Mouse (Mus musculus) lung, adult 2 months (tissue): ENCODE results near the gene Rrp1b. TPM values are rescaled to one million over a fixed set of nuclear protein-coding genes. Genes with fewer than 3 reads are reported as not detected.
A peak's percentile ranks its signal among the peaks of the same experiment; 100 is the strongest.
"Not testable (repeated sequence)": the region's sequence is repeated elsewhere in the genome, so short reads cannot be mapped to it uniquely, and the experiment has no call there.

ENCODE experiments used
- DNase-seq: peaks from one replicate; pipeline ENCODE4 v3.0.0; 2022
- H3K4me1 ChIP-seq: fragments of 200-500 bp; 2 replicates; pipeline ENCODE4 v1.6.1; 2011; ENCODE audit warnings: low read length; ENCODE audit not compliant: control insufficient read depth, insufficient read depth
- H3K4me3 ChIP-seq: fragments of 200-500 bp; replicated peaks from 2 replicates; pipeline ENCODE3; 2011; ENCODE audit warnings: low read depth, mild to moderate bottlenecking, control low read depth, low read length; ENCODE audit errors: extremely low read depth
- CTCF ChIP-seq: fragments of 200-500 bp; IDR thresholded peaks from 2 replicates; pipeline ENCODE4 v1.5.1; 2011; ENCODE audit warnings: mild to moderate bottlenecking, low read length, control low read depth; ENCODE audit not compliant: insufficient read depth
- POLR2A ChIP-seq: fragments of 200-500 bp; IDR thresholded peaks from 2 replicates; pipeline ENCODE4 v1.6.1; 2011; ENCODE audit warnings: low read depth, mild to moderate bottlenecking, control low read depth, low read length, borderline replicate concordance; ENCODE audit errors: extremely low read depth
- WGBS: fragments of 180-500 bp; shearing (Covaris S2); methylation state at CpG from one replicate; pipeline ENCODE4 v1.1.7; 2018; 5-methylcytosine and 5-hydroxymethylcytosine counted together
- polyA plus RNA-seq: library from polyadenylated mRNA; depleted of rRNA; stranded (reverse); fragments of >200 nt; gene quantifications from 2 replicates; pipeline ENCODE4 v1.2.3, GENCODE M21; 2012; rRNA removed

Gene Rrp1b
- polyA plus RNA-seq, 1 experiment, result 10.0 TPM

DNA sequence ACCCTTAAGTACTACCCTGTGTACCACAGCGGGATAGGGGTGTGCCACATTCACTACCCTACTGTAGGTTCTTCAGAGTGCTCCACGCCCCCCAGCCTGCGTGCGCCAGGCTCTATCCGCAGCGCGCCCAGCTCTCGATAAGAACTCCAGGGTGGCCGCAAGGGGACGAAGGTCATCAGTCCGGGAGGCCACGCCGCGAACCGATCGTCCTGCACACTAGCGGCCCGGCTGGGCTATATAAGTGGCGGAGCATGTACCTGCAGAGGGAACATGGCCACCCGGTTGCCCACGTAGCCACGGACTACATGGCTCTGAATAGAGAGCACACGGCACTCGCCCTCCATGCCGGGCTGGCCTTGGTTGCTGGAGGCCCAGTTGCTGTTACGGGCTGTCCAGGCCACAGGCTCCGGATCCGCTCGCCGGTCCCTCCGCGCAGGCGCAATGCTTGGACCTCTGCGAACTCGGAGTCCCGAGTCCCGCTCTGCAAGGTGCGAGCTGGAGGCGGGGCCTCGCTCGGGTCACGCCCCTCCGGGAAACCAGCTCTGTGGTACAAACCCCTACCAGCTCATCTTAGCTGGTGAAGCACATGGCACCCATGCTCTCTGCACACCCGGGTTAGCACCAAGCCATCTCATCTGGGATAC, 64.2 kb downstream of the Rrp1b start:
- TF ChIP-seq CTCF, result no peak
- no peak for TF ChIP-seq POLR2A
- peak overlapping the region; percentile 22 for H3K4me3 ChIP-seq
- 4% methylated on average over 44 of the region's 44 CpGs for whole genome bisulfite sequencing
- peaks cover 5% of the 10 kb centered on the region; the same call in 1 of the 2 replicates for H3K4me1 ChIP-seq
- no peak for DNase-seq

GRCm38 (mm10) chr17:32103054-32103453, 67.2 kb downstream of the Rrp1b start:
- TF ChIP-seq CTCF (peak; percentile 18; the same call in 1 of the 2 replicates), POLR2A (no peak)
- Histone ChIP-seq H3K4me1 (peaks cover 5% of the 10 kb centered on the region; the same call in 1 of the 2 replicates), H3K4me3 (no peak overlapping the region)
- no peak for DNase-seq
- WGBS, result 22% methylated on average over 4 of the region's 4 CpGs

DNA sequence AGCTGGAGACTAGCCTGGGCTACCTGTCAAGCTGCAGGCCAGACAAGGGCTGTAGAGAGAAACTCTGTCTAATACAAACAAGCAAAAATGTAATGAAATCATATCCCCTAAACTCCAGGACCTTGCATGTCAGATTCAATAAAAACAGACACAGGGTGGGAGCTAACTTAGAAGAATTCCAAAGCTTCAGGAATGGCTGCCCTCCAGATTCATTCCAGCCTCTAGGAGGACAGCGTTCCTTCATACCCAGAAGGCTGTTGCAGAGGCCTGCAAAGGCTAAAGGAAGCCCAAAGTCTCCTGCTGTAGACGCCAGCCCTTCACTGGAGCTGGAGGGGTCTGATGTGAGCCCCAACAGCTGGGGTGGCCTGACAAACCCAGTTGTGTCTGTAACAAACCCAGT, 70.5 kb downstream of the Rrp1b start:
- Histone ChIP-seq H3K4me3 (no peak overlapping the region), H3K4me1 (no peaks in the 10 kb centered on the region)
- 61% methylated on average over 2 of the region's 2 CpGs for WGBS
- no peak for DNase-seq
- no peak for TF ChIP-seq CTCF
- no peak for TF ChIP-seq POLR2A

GRCm38 (mm10) chr17:32107877-32108276, 72.0 kb downstream of the Rrp1b start:
- TF ChIP-seq POLR2A (no peak), CTCF (no peak)
- WGBS, result 62% methylated on average over 5 of the region's 5 CpGs
- Histone ChIP-seq H3K4me1 (no peaks in the 10 kb centered on the region), H3K4me3 (no peak overlapping the region)
- DNase-seq, result no peak

DNA sequence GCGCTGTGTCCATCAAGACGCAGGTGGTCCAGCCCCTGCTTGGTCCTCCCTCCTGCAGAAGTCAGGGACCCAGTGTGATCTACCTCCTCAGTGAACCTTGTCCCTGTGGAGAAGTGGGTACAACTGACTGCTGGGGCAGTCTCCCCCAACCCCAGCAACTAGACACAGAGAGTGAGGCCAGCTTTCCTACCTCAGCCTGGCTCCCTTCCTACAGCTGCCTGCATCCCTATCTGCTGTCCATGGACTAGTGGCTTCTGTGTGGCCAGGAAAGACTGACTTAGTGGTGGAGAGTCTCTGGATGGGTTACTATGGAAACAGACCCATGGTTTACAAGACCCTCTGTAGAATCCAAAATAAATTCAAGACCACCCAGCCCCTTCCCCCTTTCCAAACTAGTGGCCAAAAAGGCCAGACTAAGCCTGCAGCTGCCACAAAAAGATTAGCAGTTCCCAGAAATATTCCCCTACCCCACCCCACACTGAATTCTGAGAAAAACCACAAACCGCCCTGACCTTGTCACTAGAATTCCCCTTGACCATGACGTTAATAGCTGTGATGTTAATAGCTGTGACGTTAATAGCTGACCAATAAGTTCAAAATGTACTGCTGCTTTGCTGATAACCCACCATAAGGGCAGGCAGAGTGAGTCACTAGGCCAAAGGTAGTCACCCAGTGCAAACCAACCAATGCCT, 72.6 kb downstream of the Rrp1b start:
- H3K4me3 ChIP-seq, DNase-seq, H3K4me1 ChIP-seq: not testable (repeated sequence)
- 60% methylated on average over 5 of the region's 5 CpGs for WGBS

DNA sequence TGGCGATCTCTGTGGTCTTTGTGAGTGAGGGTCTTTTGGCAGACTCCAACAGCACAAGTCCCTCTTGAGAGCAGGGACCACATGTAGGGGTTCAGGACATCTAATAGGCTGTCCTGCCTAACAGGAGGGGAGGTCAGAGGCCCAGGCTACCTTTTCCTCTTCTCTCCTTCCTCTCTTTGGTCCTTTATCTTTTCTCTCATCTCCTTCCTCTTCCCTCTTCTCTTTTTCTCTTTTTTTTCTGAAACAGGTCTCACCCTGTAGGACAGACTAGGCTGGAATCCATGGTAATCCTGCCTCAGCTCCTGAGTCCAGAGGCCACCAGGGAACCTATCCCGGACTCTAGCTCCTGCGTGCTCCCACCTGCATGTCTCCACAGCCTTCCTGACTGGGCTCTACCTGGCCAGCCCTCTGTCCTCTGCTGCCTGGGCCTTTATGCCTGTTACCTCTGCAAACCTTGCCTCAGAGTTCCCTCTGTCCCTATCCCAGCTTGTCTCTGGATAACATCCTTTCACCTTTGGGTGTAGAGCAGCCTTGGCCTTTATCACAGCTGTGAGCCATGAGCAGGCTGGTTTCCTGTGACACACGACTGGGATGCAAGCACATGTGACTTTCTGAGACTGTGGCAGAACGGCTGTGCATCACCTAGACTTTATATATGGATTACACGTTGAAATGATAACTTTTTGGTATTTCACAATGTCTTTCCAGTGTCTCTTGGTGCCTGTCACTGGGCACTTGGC, 73.5 kb downstream of the Rrp1b start:
- DNase-seq, result no peak
- H3K4me3 ChIP-seq, result no peak overlapping the region
- WGBS, result 65% methylated on average over 6 of the region's 6 CpGs
- TF ChIP-seq CTCF, result no peak
- no peak for TF ChIP-seq POLR2A
- H3K4me1 ChIP-seq, result peaks cover 2% of the 10 kb centered on the region; the same call in 1 of the 2 replicates

DNA sequence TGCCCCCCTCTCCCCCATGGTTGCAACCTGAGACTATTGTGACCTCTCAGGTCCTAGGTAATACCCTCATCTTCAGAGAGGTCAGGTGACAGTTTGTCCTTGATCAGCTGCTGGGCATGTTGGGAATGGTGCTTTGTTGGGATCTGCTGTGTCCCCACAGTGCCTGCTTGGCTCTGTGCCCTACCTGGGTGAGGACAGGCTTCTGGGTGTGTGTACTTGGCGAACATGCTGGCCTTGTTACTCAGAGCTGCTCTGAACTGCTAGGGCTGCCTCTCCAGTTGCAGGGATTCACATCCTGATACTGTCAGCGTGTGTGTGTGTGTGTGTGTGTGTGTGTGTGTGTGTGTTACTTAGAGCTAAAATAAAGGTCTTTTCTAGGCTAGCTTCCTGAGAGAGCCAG, 74.5 kb downstream of the Rrp1b start:
- TF ChIP-seq CTCF (no peak), POLR2A (no peak)
- Histone ChIP-seq H3K4me1 (peaks cover 2% of the 10 kb centered on the region; the same call in 1 of the 2 replicates), H3K4me3 (no peak overlapping the region)
- DNase-seq, result no peak
- WGBS, result 41% methylated on average over 2 of the region's 2 CpGs

DNA sequence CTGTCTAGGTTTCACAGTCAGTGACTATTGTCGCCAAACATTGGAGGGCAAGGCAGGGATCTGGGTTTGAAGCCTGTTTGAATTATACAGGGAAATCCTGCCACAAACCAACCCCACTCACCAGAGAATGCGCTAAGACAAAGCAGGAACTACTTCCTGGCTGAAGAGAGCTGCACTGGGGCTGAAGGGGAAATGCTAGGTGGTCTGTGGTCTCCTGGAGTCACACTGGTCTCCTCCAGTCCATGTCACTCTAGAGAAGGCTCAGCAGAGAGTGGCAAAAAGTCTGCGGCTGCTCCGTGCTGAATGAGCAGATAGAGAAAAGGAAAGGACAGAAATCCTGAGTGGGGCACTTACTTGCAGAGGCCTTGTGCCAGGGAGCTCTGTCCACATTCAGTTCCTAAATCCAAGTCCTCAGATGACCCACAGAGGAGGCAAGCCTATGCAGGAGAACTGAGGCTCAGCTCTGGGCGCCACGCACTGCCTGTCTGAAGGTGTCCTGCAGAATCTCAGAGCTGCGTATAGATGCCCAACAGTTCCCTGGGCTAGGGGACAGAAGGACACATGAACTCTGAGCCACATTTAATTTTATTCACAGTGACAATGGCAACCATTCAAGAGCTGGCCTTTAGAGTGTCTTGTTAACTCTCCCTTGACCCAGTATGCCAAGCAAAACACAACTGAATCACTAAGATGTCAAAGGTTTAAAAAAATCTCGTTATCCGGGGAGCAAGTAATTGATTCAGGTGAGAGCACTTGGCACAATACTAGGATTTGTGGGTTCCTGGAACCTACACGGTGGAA, 75.3 kb downstream of the Rrp1b start:
- Histone ChIP-seq H3K4me3 (no peak overlapping the region), H3K4me1 (peaks cover 2% of the 10 kb centered on the region; the same call in 1 of the 2 replicates)
- no peak for DNase-seq
- TF ChIP-seq CTCF (no peak), POLR2A (no peak)
- WGBS, result 74% methylated on average over 10 of the region's 10 CpGs

Other genes with a start within 250 kb of the Rrp1b start
- 60.5 and 87.9 TPM in 2 replicates for gene Sik1, start 180.3 kb upstream of the Rrp1b start, polyA plus RNA-seq
- 0.38 and 0.42 TPM in 2 replicates for gene Hsf2bp, start 249 bp downstream of the Rrp1b start, polyA plus RNA-seq
- gene Notch3, start 130.8 kb downstream of the Rrp1b start, polyA plus RNA-seq, result 98.6 and 107 TPM in 2 replicates
- gene Ephx3, start 153.4 kb downstream of the Rrp1b start, polyA plus RNA-seq, result 3.3 and 16.6 TPM in 2 replicates
- 32.8 and 35.2 TPM in 2 replicates for gene Brd4, start 248.6 kb downstream of the Rrp1b start, polyA plus RNA-seq